Mouse (Mus musculus): ENCODE results near the gene Map1lc3a. TPM values are rescaled to one million over a fixed set of nuclear protein-coding genes. Genes with fewer than 3 reads are reported as not detected.

Map1lc3a gene
- total RNA-seq, 2 experiments from 2014 or later: 267 to 277 TPM

DNA sequence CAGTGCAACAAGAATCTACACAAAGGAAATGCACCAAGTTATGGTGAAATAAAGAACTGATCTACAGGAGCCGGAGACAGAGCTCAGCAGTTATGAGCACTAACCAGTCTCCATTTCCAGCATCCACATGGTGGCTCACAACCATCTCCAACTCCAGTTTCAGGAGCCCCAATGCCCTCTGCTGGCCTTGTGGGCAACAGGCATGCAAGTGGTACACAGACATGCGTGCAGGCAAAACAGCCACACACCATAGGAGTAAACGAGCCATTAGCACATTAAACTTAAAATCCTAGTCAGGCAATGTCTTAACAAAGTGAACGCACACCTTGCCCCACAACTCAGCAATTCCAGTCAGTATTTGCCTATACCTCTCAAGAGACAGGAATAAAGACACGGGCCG lies 4.1 kb upstream of the Map1lc3a start:
- Histone ChIP-seq H3K27ac (no peak overlapping the region), H3K4me3 (no peak overlapping the region)
- DNase-seq: peak; percentile 20
- intact Hi-C loops (cut with DNase I): no loop called here
- TF ChIP-seq CTCF (IDR thresholded peaks at IDR 0.05): peak; percentile 38

DNA sequence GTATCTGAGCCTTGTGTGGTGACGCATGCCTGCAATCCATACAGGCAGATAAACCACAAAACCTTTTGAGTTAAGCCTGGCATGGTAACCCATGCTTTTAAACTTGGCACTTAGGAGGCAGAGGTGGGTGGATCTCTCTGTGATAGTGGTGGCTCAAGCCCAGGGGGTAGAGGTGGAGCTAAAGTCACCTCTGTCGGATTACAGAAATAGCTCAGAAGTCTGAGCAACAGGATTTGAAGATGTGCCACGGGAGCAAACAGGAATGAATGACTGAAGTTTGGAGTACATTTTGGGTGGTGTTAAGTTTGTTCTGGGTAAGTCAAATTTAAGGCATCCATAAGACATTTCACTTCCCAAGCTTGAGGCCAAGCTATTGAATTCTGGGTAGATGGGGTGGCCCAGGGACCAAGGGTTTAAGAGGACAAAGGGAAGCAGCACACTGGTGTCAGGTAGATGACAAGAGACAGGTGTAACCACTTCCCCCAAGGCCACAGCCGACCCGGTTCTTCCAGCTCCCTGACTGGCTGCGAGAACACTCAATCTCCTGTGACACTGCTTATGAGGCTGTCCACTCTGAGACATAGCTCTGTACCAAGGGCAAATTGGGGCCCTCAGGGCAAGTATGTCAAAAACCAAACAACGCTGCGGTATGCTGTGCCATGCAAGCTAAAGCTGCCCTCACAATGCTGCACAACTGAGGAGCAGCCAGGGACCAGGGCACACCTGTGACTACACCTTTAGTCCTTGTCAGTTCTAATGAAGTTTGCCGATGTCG lies 3.5 kb upstream of the Map1lc3a start:
- H3K4me3 ChIP-seq: no peak overlapping the region
- TF ChIP-seq CTCF (IDR thresholded peaks at IDR 0.05): no peak
- DNase-seq: no peak
- intact Hi-C loops (cut with DNase I): no loop called here
- H3K27ac ChIP-seq: no peak overlapping the region

DNA sequence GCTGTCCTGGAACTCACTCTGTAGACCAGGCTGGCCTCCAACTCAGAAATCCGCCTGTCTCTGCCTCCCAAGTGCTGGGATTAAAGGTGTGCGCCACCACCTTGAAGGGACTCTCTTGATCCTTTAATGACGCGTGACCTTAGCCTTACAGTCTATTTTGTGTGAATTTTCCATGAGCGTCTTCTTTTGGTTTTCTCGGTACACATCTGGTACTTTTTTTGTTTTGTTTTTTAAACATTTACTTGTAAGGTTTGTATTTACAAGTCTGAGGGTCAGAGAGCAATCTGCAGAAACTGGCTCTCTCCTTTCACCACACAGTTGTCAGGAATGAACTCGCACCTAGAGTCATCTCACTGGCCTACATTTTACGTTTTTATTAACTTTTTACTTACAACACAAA lies 2.5 kb upstream of the Map1lc3a start:
- Histone ChIP-seq H3K27ac (no peak overlapping the region), H3K4me3 (no peak overlapping the region)
- intact Hi-C loops (cut with DNase I): no loop called here
- no peak for TF ChIP-seq CTCF (IDR thresholded peaks at IDR 0.05)
- DNase-seq: no peak

GRCm38 (mm10) chr2:155276621-155277175 lies 601 bp downstream of the Map1lc3a start:
- peak overlapping the region; percentile 99 for H3K4me3 ChIP-seq
- intact Hi-C loops (cut with DNase I): loop anchor here (2.0 kb wide), 1 partner anchor 108 kb away; no protein-coding TSS in a partner anchor
- TF ChIP-seq CTCF (IDR thresholded peaks at IDR 0.05): peak; percentile 5; the same call in 1 of the 2 replicates
- DNase-seq: peak; percentile 83
- H3K27ac ChIP-seq: peak overlapping the region; percentile 99

DNA sequence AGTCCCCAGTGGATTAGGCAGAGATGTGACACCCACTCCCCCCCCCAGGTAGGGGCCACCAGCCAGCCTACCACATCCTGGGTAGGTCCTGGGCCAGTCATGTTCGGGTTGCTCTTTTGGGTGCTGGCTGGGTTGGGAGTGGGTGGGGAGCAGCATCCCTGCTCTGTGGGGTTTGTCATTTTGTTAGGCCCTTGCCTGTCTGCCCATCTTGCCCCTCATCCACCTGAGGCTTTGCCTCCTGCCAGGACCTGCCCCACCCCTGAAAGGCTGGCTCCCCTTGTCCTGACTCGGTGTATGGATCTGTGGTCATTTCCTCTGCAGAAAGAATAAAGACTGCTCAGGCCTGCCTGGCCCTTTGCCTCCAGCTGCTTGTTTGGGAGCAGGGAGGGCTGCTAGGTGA lies 1.6 kb downstream of the Map1lc3a start:
- no peak for TF ChIP-seq CTCF (IDR thresholded peaks at IDR 0.05)
- intact Hi-C loops (cut with DNase I): loop anchor here (2.0 kb wide), 1 partner anchor 107 kb away; no protein-coding TSS in a partner anchor
- H3K27ac ChIP-seq: peak overlapping the region; percentile 99
- DNase-seq: peak; percentile 32
- peak overlapping the region; percentile 99 for H3K4me3 ChIP-seq

DNA sequence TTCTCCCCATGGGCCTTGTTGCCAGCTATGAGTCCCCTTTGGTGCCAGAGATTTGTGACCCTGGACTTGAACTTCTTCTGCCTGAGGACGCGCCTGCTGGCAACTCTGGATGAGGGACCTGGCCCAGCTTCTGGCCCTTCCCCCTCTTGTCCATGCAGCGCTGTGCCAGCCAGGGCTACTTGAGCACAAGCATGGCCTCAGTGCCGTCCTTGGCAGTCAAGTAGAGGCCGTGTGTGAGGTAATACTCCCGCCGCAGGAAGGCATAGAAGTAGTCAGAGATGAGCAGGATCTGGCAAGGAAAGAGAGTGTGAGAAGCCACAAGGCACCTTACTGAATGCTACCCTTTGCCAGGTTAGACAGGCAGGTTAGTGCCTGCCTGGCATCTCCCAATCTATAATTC lies 2.3 kb downstream of the Map1lc3a start:
- intact Hi-C loops (cut with DNase I): no loop called here
- Histone ChIP-seq H3K4me3 (peak overlapping the region; percentile 99), H3K27ac (peak overlapping the region; percentile 99)
- TF ChIP-seq CTCF (IDR thresholded peaks at IDR 0.05): no peak
- peak; percentile 93 for DNase-seq

- intact Hi-C loops (cut with DNase I): no loop called here
- Histone ChIP-seq H3K4me3 (peak overlapping the region; percentile 35; the same call in 1 of the 2 replicates), H3K27ac (peak overlapping the region; percentile 99)
- no peak for DNase-seq
- TF ChIP-seq CTCF (IDR thresholded peaks at IDR 0.05): no peak
These were observed 3.1 kb downstream of the Map1lc3a start for GRCm38 (mm10) chr2:155279163-155279562.

DNA sequence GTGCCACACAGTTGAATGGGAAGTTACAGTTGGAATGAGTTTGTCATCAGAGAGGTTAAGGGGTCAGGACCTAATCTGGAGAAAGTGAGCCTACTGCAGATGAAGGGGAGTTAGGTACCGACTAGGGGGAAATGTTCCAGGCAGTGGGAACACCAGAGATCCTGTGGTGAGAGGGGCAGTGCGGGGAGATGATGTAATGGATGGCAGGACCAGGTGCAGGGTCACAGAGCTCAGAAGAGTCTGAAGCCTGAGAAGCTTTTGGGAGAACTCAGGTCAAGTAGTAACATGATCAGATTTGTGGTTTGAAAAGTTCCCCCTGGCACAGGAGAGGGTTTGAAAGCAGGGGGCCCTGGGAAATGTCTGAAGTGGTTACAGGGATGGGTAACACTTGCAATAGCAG lies 4.0 kb downstream of the Map1lc3a start:
- Histone ChIP-seq H3K27ac (peak overlapping the region; percentile 99), H3K4me3 (no peak overlapping the region)
- DNase-seq: no peak
- intact Hi-C loops (cut with DNase I): no loop called here
- no peak for TF ChIP-seq CTCF (IDR thresholded peaks at IDR 0.05)

DNA sequence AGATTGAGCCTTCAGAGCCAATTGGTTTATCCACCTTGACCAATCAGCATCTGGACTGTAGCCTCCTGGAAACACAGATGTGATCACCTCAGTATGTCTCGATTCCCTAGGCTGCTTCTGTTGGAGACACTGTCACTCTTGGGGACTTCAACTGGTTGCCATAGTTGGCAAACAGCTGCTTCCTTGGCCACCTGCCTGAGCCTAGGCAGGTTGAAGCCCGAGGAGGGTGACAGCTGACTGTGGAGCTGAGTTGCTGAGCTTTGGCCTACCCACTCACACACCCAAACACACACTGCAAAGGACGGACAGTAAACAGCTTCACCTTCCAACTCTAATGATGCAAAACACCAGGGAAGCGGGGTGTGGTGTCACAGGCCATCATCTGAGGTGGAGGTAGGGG lies 7.7 kb downstream of the Map1lc3a start:
- no peak for TF ChIP-seq CTCF (IDR thresholded peaks at IDR 0.05)
- peak overlapping the region; percentile 28; the same call in 1 of the 2 replicates for H3K4me3 ChIP-seq
- intact Hi-C loops (cut with DNase I): no loop called here
- peak overlapping the region; percentile 91 for H3K27ac ChIP-seq
- peak; percentile 93 for DNase-seq

GRCm38 (mm10) chr2:155284647-155285046 lies 8.6 kb downstream of the Map1lc3a start:
- intact Hi-C loops (cut with DNase I): no loop called here
- H3K27ac ChIP-seq: peak overlapping the region; percentile 91
- H3K4me3 ChIP-seq: peak overlapping the region; percentile 28
- no peak for TF ChIP-seq CTCF (IDR thresholded peaks at IDR 0.05)
- peak; percentile 63 for DNase-seq

- peak overlapping the region; percentile 91 for H3K27ac ChIP-seq
- intact Hi-C loops (cut with DNase I): no loop called here
- no peak for DNase-seq
These were observed 9.6 kb downstream of the Map1lc3a start for GRCm38 (mm10) chr2:155285744-155286143.

GRCm38 (mm10) chr2:155287456-155288250 lies 11.6 kb downstream of the Map1lc3a start:
- no peak for TF ChIP-seq CTCF (IDR thresholded peaks at IDR 0.05)
- no peak for DNase-seq
- intact Hi-C loops (cut with DNase I): no loop called here
- peak overlapping the region; percentile 67 for H3K27ac ChIP-seq
- H3K4me3 ChIP-seq: no peak overlapping the region

More at GRCm38 (mm10) chr2:155285744-155286143, 9.6 kb downstream of the Map1lc3a start:
- TF ChIP-seq CTCF (IDR thresholded peaks at IDR 0.05): no peak
- no peak overlapping the region for H3K4me3 ChIP-seq

- intact Hi-C loops (cut with DNase I): no loop called here
- Histone ChIP-seq H3K27ac (no peak overlapping the region), H3K4me3 (no peak overlapping the region)
- no peak for DNase-seq
- no peak for TF ChIP-seq CTCF (IDR thresholded peaks at IDR 0.05)
These were observed 14.0 kb downstream of the Map1lc3a start for GRCm38 (mm10) chr2:155290066-155290465.

All from gastrocnemius, adult 2 months (tissue).